Mouse (Mus musculus) mouse embryonic stem cell (cell line): ENCODE measurements around the gene Rasgrp1.

Experiments
- in situ Hi-C, 2 experiments: fragments of 300-500 bp; cut with MboI; formaldehyde crosslinking; loops; 1 replicate in 1 of 2; 3 replicates in 1 of 2; pipeline ENCODE4 v1.14.3; 2019 to 2020; ENCODE audit warnings: low sequenced_read_pairs in 2 of 2, low pct_unique_long_range_greater_than_20kb in 1 of 2, mixed read lengths in 1 of 2; ENCODE audit not compliant: unreplicated experiment in 1 of 2

The Rasgrp1 gene

GRCm38 (mm10) chr2:117337902-117338301 lies 4.9 kb downstream of the Rasgrp1 start:
- in situ Hi-C loops = no loop called here

GRCm38 (mm10) chr2:117336946-117337665 lies 5.7 kb downstream of the Rasgrp1 start:
- in situ Hi-C loops = no loop called here

- in situ Hi-C loops = no loop called here
Observed at GRCm38 (mm10) chr2:117335552-117336188, 7.1 kb downstream of the Rasgrp1 start.

- in situ Hi-C loops = no loop called here
Observed at GRCm38 (mm10) chr2:117331634-117332033, 11.2 kb downstream of the Rasgrp1 start.

- in situ Hi-C loops = no loop called here
Observed at GRCm38 (mm10) chr2:117328521-117329285, 14.1 kb downstream of the Rasgrp1 start.

- in situ Hi-C loops = no loop called here
Observed at GRCm38 (mm10) chr2:117322399-117322798, 20.4 kb downstream of the Rasgrp1 start.

- in situ Hi-C loops = no loop called here
Observed at GRCm38 (mm10) chr2:117321231-117321630, 21.6 kb downstream of the Rasgrp1 start.

- in situ Hi-C loops = no loop called here
Observed at GRCm38 (mm10) chr2:117318991-117319390, 23.8 kb downstream of the Rasgrp1 start.

- in situ Hi-C loops = no loop called here
Observed at GRCm38 (mm10) chr2:117313586-117314235, 29.1 kb downstream of the Rasgrp1 start.

GRCm38 (mm10) chr2:117312441-117312895 lies 30.3 kb downstream of the Rasgrp1 start:
- in situ Hi-C loops = no loop called here

GRCm38 (mm10) chr2:117312030-117312429 lies 30.8 kb downstream of the Rasgrp1 start:
- in situ Hi-C loops = no loop called here

GRCm38 (mm10) chr2:117311349-117311748 lies 31.5 kb downstream of the Rasgrp1 start:
- in situ Hi-C loops = no loop called here

GRCm38 (mm10) chr2:117309046-117309445 lies 33.8 kb downstream of the Rasgrp1 start:
- in situ Hi-C loops = no loop called here

GRCm38 (mm10) chr2:117307959-117308358 lies 34.8 kb downstream of the Rasgrp1 start:
- in situ Hi-C loops = no loop called here

- in situ Hi-C loops = no loop called here
Observed at GRCm38 (mm10) chr2:117304941-117305340, 37.9 kb downstream of the Rasgrp1 start.

GRCm38 (mm10) chr2:117303391-117304350 lies 39.1 kb downstream of the Rasgrp1 start:
- in situ Hi-C loops = no loop called here

GRCm38 (mm10) chr2:117299596-117300448 lies 43.0 kb downstream of the Rasgrp1 start:
- in situ Hi-C loops = no loop called here
